8 mouse cellular contexts compared by ENCODE assay signal in the genomic region with DNA sequence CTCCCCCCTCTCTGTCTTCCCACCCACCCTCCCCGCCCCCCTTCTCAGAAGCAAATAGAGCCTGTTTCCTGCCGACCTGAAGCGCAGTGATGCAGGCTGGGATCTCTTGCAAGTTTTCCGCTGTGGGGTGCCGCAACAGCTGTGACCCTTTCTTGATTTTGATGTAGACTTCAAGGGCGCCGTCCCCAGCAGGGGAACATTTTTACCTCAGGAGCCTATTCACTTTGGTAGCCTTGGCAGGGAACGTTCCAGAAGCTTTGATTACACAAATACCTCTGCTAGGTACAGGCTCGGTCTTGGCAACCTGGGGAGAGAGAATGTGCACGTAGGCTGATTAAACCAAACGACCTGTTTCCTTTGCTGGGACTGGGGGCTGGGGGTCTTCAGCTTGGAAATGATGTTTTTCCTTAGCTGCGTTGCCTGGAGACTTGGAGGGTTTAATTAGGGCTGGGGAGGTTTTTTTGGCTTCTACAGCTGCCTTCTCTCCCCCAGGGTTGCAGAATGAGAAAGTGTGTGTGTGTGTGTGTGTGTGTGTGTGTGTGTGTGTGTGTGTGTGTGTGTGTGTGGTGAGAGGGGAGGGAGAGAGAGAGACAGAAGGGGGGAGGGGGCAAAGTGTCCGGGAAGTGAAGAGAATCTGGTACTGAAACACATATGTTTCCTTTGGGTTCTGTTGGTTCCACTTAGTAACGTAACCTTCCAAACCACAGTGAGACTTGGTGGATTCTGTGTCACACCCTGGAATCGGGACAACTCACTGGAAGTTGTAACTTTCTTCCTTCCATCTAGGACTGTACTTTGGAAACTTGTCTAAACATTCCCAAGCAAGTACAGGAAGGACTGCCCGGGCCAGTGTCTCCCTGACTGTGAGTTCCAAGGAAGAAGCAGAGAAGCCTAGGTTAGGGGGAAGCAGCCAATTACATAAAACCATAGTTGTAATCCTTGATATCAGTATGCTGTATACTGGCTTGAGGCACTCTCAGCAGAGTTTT.
A peak's percentile ranks its signal among the peaks of the same experiment; 100 is the strongest.
DNase-seq lines count a peak whose midpoint lies in the region; ATAC-seq and TF ChIP-seq lines count a peak whose summit lies in the region.

No protein-coding gene starts in this region.

- TF ChIP-seq POLR2A in cerebellum, adult 2 months (IDR thresholded peaks at IDR 0.05; ENCODE audit: borderline replicate concordance, insufficient read depth, low read length), result no peak
- TF ChIP-seq POLR2A in limb, embryonic 14.5 days (IDR thresholded peaks at IDR 0.05; ENCODE audit: borderline replicate concordance, extremely low read depth, insufficient read depth, insufficient read length), result no peak

- H3K9ac ChIP-seq in embryonic facial prominence, embryonic 13.5 days, result peak overlapping the region; percentile 40; the same call in 1 of the 2 replicates
- H3K9ac ChIP-seq in heart, embryonic 14.5 days (ENCODE audit: low read length), result peak overlapping the region; percentile 41; the same call in 1 of the 2 replicates
- H3K9ac ChIP-seq in limb, embryonic 14.5 days (ENCODE audit: low read depth, low read length, severe bottlenecking), result no peak overlapping the region
- peak overlapping the region; percentile 27; the same call in 1 of the 2 replicates for H3K9ac ChIP-seq in neural tube, embryonic 15.5 days (replicated peaks)

- WGBS in cerebellum, adult 2 months, result 10% methylated on average over 15 of the region's 16 CpGs
- WGBS in embryonic facial prominence, embryonic 13.5 days, result 5% methylated on average over 15 of the region's 16 CpGs
- 15% methylated on average over 13 of the region's 16 CpGs for WGBS in heart, embryonic 14.5 days
- WGBS in limb, embryonic 14.5 days, result 3% methylated on average over 15 of the region's 16 CpGs
- WGBS in neural tube, embryonic 15.5 days, result 6% methylated on average over 15 of the region's 16 CpGs

- ATAC-seq in cerebellum, adult (ENCODE audit: insufficient number of reproducible peaks, low FRiP score, low TSS enrichment), result no peak
- peak; percentile 62; the same call in 1 of the 2 replicates for ATAC-seq in embryonic facial prominence, embryonic 13.5 days (ENCODE audit: insufficient number of reproducible peaks, insufficient read depth, low FRiP score, low TSS enrichment, low read depth)
- no peak for ATAC-seq in heart, embryonic 14.5 days (ENCODE audit: insufficient number of reproducible peaks, insufficient read depth, low FRiP score, low read depth)
- peak; percentile 80 for ATAC-seq in limb, embryonic 14.5 days (ENCODE audit: low FRiP score, low read depth)
- ATAC-seq in neural tube, embryonic 15.5 days (ENCODE audit: low FRiP score), result peak; percentile 82

- H3K4me3 ChIP-seq in cerebellum, adult 2 months (replicated peaks; ENCODE audit: insufficient read depth, low read depth, low read length), result peak overlapping the region; percentile 7
- H3K4me3 ChIP-seq in embryonic facial prominence, embryonic 13.5 days, result peak overlapping the region; percentile 27
- peak overlapping the region; percentile 19 to 26 for H3K4me3 ChIP-seq in heart, embryonic 14.5 days (ENCODE audit: control insufficient read depth in 1 of 2, insufficient read depth in 1 of 2, low read depth in 1 of 2, low read length in 2 of 2)
- H3K4me3 ChIP-seq in limb, embryonic 14.5 days (replicated peaks; ENCODE audit: low read length), result no peak overlapping the region
- H3K4me3 ChIP-seq in neural tube, embryonic 15.5 days (replicated peaks), result peak overlapping the region; percentile 36

- no peaks in the 10 kb centered on the region for H3K27me3 ChIP-seq in cerebellum, adult 2 months (ENCODE audit: control insufficient read depth, insufficient read depth, low read length)
- peaks cover 3% of the 10 kb centered on the region; the same call in 1 of the 2 replicates for H3K27me3 ChIP-seq in embryonic facial prominence, embryonic 13.5 days
- no peaks in the 10 kb centered on the region for H3K27me3 ChIP-seq in heart, embryonic 14.5 days (ENCODE audit: control insufficient read depth, insufficient read depth, low read length)
- no peaks in the 10 kb centered on the region for H3K27me3 ChIP-seq in limb, embryonic 14.5 days (ENCODE audit: control insufficient read depth, insufficient read depth, low read length)
- no peaks in the 10 kb centered on the region for H3K27me3 ChIP-seq in neural tube, embryonic 15.5 days (replicated peaks)

- TF ChIP-seq CTCF in cerebellum, adult 2 months (IDR thresholded peaks at IDR 0.05; ENCODE audit: borderline replicate concordance, insufficient read depth, low read depth, low read length), result no peak

- DNase-seq in cerebellum, adult 2 months, result peak; percentile 15
- peak; percentile 15 for DNase-seq in kidney, adult 9 months
- DNase-seq in limb, embryonic 14.5 days (ENCODE audit: low spot score), result peak; percentile 65
- no peak for DNase-seq in MN1 (ENCODE audit: low spot score)

- H3K4me2 ChIP-seq in embryonic facial prominence, embryonic 13.5 days, result peak overlapping the region; percentile 57
- peak overlapping the region; percentile 59 for H3K4me2 ChIP-seq in heart, embryonic 14.5 days (ENCODE audit: low read length)
- peak overlapping the region; percentile 33 for H3K4me2 ChIP-seq in limb, embryonic 14.5 days (replicated peaks; ENCODE audit: low read depth, low read length, severe bottlenecking)
- H3K4me2 ChIP-seq in neural tube, embryonic 15.5 days, result peak overlapping the region; percentile 58

- no peaks in the 10 kb centered on the region for H3K9me3 ChIP-seq in embryonic facial prominence, embryonic 13.5 days
- H3K9me3 ChIP-seq in heart, embryonic 14.5 days (ENCODE audit: control insufficient read depth, low read length), result 0 out of 2 replicates have a peak, but pooled peaks cover 3% of the 10 kb centered on the region
- H3K9me3 ChIP-seq in limb, embryonic 14.5 days (ENCODE audit: control insufficient read depth, low read length), result no peaks in the 10 kb centered on the region
- H3K9me3 ChIP-seq in neural tube, embryonic 15.5 days (replicated peaks), result no peaks in the 10 kb centered on the region

- no peak overlapping the region for H3K27ac ChIP-seq in cerebellum, adult 2 months (ENCODE audit: insufficient read depth, low read length)
- peak overlapping the region; percentile 83 for H3K27ac ChIP-seq in embryonic facial prominence, embryonic 13.5 days
- peak overlapping the region; percentile 42 to 45 for H3K27ac ChIP-seq in heart, embryonic 14.5 days (replicated peaks in 1 of 2; ENCODE audit: control insufficient read depth in 1 of 2, insufficient read depth in 1 of 2, low read depth in 2 of 2, low read length in 2 of 2)
- peak overlapping the region; percentile 71 for H3K27ac ChIP-seq in limb, embryonic 14.5 days (replicated peaks; ENCODE audit: low read depth, low read length)
- H3K27ac ChIP-seq in neural tube, embryonic 15.5 days (replicated peaks), result peak overlapping the region; percentile 67

- H3K36me3 ChIP-seq in embryonic facial prominence, embryonic 13.5 days, result no peaks in the 10 kb centered on the region
- no peaks in the 10 kb centered on the region for H3K36me3 ChIP-seq in heart, embryonic 14.5 days (ENCODE audit: control insufficient read depth, insufficient read depth, low read length)
- no peaks in the 10 kb centered on the region for H3K36me3 ChIP-seq in limb, embryonic 14.5 days (ENCODE audit: control insufficient read depth, insufficient read depth, low read length)
- no peaks in the 10 kb centered on the region for H3K36me3 ChIP-seq in neural tube, embryonic 15.5 days

- H3K4me1 ChIP-seq in cerebellum, adult 2 months (ENCODE audit: control insufficient read depth, insufficient read depth, low read length), result no peaks in the 10 kb centered on the region
- H3K4me1 ChIP-seq in embryonic facial prominence, embryonic 13.5 days, result peaks cover 23% of the 10 kb centered on the region
- peaks cover 9 to 11% of the 10 kb centered on the region in 2 experiments for H3K4me1 ChIP-seq in heart, embryonic 14.5 days (ENCODE audit: control insufficient read depth in 2 of 2, insufficient read depth in 2 of 2, low read length in 2 of 2)
- H3K4me1 ChIP-seq in limb, embryonic 14.5 days (ENCODE audit: control insufficient read depth, insufficient read depth, low read length), result peaks cover 15% of the 10 kb centered on the region; the same call in 1 of the 2 replicates
- peaks cover 12% of the 10 kb centered on the region for H3K4me1 ChIP-seq in neural tube, embryonic 15.5 days

Comparison
In these comparisons a context has a peak if more than half of its experiments do, and no peak if none do; other contexts are left out.
1. ATAC-seq: peak in embryonic facial prominence, embryonic 13.5 days (single experiment), limb, embryonic 14.5 days (single experiment) and neural tube, embryonic 15.5 days (single experiment); none in cerebellum, adult (single experiment) and heart, embryonic 14.5 days (single experiment).
2. Peak in every context shown above with its lines, with median percentiles within 50 percentile points of each other: H3K4me2 ChIP-seq.